In the genomic region with DNA sequence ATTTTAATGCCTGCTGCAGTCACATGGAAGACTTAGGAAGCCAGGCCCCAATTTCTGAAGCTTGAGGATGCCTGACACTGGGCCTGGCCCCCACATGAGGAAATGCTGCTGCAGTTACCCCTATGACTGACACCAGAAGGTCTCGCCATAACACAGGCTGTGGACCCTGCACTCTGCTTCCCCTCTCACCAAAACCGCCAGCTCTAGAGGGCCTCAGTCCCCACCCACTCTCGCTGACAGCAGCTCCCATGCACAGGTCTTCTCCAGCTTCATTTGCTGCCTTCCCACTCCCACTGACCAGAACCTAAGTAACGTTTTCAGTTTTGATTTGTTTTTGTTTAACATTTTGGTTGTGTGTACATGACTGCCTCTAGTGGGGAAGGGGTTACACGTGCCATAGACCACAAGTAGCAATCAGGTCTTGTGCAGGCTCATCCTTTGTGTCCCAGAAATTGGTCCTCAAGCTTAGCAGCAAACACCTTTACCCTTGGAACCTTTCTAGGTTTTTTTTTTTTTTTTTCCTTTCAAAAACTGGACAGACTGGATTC, we compare ENCODE assay signal across 19 mouse cellular contexts. TPM values are rescaled to one million over a fixed set of nuclear protein-coding genes. Genes with fewer than 3 reads are reported as not detected.
DNase-seq lines count a peak whose midpoint lies in the region; ATAC-seq and TF ChIP-seq lines count a peak whose summit lies in the region.
"Had no signal": no experiment of that assay in that cellular context is flagged by ENCODE, and none has a peak within 500 bp of the region (broad histone marks: within the 10 kb centered on the region; RNA-seq: fewer than 3 reads in every experiment).

No protein-coding gene starts in this region.

- no peak for DNase-seq in forebrain, postnatal 0 days
- DNase-seq in liver, postnatal 0 days, result no peak
- DNase-seq in liver, result no peak
- DNase-seq in thymus, adult 2 months, result peak; percentile 30
- DNase-seq in thymus, postnatal 0 days (ENCODE audit: low spot score), result no peak
- DNase-seq in cerebellum, postnatal 36 days, result no peak
- DNase-seq: adrenal gland, postnatal 25 days; cerebellum, adult 18-20 months; kidney, postnatal 14 days; layer of hippocampus, adult 9-11 months had no signal

- peaks cover 80% of the 10 kb centered on the region for H3K36me3 ChIP-seq in forebrain, postnatal 0 days (ENCODE audit: insufficient read depth)
- peaks cover 26% of the 10 kb centered on the region for H3K36me3 ChIP-seq in forebrain, embryonic 16.5 days (ENCODE audit: control insufficient read depth, insufficient read depth)
- peaks cover 71% of the 10 kb centered on the region for H3K36me3 ChIP-seq in liver, postnatal 0 days (replicated peaks; ENCODE audit: insufficient read depth, low read length)
- peaks cover 37% of the 10 kb centered on the region for H3K36me3 ChIP-seq in thymus, adult 2 months (ENCODE audit: control insufficient read depth, insufficient read depth, low read length)

- H3K4me1 ChIP-seq in forebrain, postnatal 0 days (ENCODE audit: insufficient read depth), result peaks cover 11% of the 10 kb centered on the region
- H3K4me1 ChIP-seq in forebrain, embryonic 16.5 days (replicated peaks; ENCODE audit: control insufficient read depth, insufficient read depth, low read length), result peaks cover 20% of the 10 kb centered on the region
- peaks cover 10% of the 10 kb centered on the region for H3K4me1 ChIP-seq in liver, postnatal 0 days (ENCODE audit: insufficient read depth)
- peaks cover 74% of the 10 kb centered on the region for H3K4me1 ChIP-seq in thymus, adult 2 months (replicated peaks; ENCODE audit: control insufficient read depth, insufficient read depth, low read length)

- no peak for TF ChIP-seq POLR2A in thymus, adult 2 months (IDR thresholded peaks at IDR 0.05; ENCODE audit: control insufficient read depth, extremely low read depth, insufficient read depth, low read length, poor library complexity)

- no peak overlapping the region for H3K4me2 ChIP-seq in forebrain, postnatal 0 days (ENCODE audit: low read depth)
- no peak overlapping the region for H3K4me2 ChIP-seq in forebrain, embryonic 16.5 days (ENCODE audit: low read length)
- no peak overlapping the region for H3K4me2 ChIP-seq in liver, postnatal 0 days (ENCODE audit: low read depth, low read length)
- H3K4me2 ChIP-seq: heart, embryonic 12.5 days; hindbrain, embryonic 14.5 days; liver, embryonic 12.5 days; lung, embryonic 15.5 days; neural tube, embryonic 13.5 days had no signal

- no peaks in the 10 kb centered on the region for H3K9me3 ChIP-seq in forebrain, postnatal 0 days (ENCODE audit: low read length)
- no peaks in the 10 kb centered on the region for H3K9me3 ChIP-seq in forebrain, embryonic 16.5 days (ENCODE audit: control insufficient read depth, low read length)
- H3K9me3 ChIP-seq in liver, postnatal 0 days (ENCODE audit: low read length), result no peaks in the 10 kb centered on the region
- H3K9me3 ChIP-seq: forebrain, embryonic 10.5 days; heart, embryonic 12.5 days; liver, embryonic 12.5 days; lung, embryonic 15.5 days; neural tube, embryonic 13.5 days had no signal

- no peak for ATAC-seq in forebrain, postnatal 0 days
- ATAC-seq in forebrain, embryonic 16.5 days, result no peak
- no peak for ATAC-seq in liver, postnatal 0 days
- peak; percentile 24; the same call in 1 of the 2 replicates for ATAC-seq in megakaryocyte progenitor cell, adult 5-6 weeks (replicated peaks; ENCODE audit: poor library complexity)
- ATAC-seq: liver, embryonic 12.5 days; Patski had no signal

- H3K27me3 ChIP-seq in forebrain, postnatal 0 days (ENCODE audit: insufficient read depth, low read length), result no peaks in the 10 kb centered on the region
- no peaks in the 10 kb centered on the region for H3K27me3 ChIP-seq in forebrain, embryonic 16.5 days (replicated peaks; ENCODE audit: control insufficient read depth, insufficient read depth, low read length)
- H3K27me3 ChIP-seq in liver, postnatal 0 days (ENCODE audit: insufficient read depth, low read length), result no peaks in the 10 kb centered on the region
- H3K27me3 ChIP-seq in thymus, adult 2 months (ENCODE audit: control insufficient read depth, insufficient read depth, low read length), result no peaks in the 10 kb centered on the region
- H3K27me3 ChIP-seq: heart, embryonic 12.5 days; liver, embryonic 12.5 days; lung, embryonic 15.5 days; neural tube, embryonic 13.5 days; Patski had no signal

- H3K9ac ChIP-seq in forebrain, postnatal 0 days, result no peak overlapping the region
- H3K9ac ChIP-seq in forebrain, embryonic 16.5 days (replicated peaks; ENCODE audit: low read depth, low read length), result no peak overlapping the region
- H3K9ac ChIP-seq in liver, postnatal 0 days (replicated peaks), result no peak overlapping the region
- H3K9ac ChIP-seq: hindbrain, embryonic 14.5 days; liver, embryonic 12.5 days; lung, embryonic 15.5 days; neural tube, embryonic 13.5 days had no signal

- TF ChIP-seq CTCF in forebrain, postnatal 0 days (IDR thresholded peaks at IDR 0.05; ENCODE audit: low read depth), result peak; percentile 47
- TF ChIP-seq CTCF in liver, postnatal 0 days (IDR thresholded peaks at IDR 0.05; ENCODE audit: low read depth), result peak; percentile 16; the same call in 1 of the 2 replicates
- no peak for TF ChIP-seq CTCF in thymus, adult 2 months (IDR thresholded peaks at IDR 0.05; ENCODE audit: borderline replicate concordance, control insufficient read depth, extremely low read depth, insufficient read depth, low read length, poor library complexity)

- no peak overlapping the region for H3K4me3 ChIP-seq in forebrain, postnatal 0 days (ENCODE audit: low read depth, low read length)
- H3K4me3 ChIP-seq in forebrain, embryonic 16.5 days (replicated peaks; ENCODE audit: low read length), result no peak overlapping the region
- H3K4me3 ChIP-seq in liver, postnatal 0 days (ENCODE audit: low read depth, low read length), result no peak overlapping the region
- H3K4me3 ChIP-seq in thymus, adult 2 months (ENCODE audit: control insufficient read depth, insufficient read depth, low read length), result no peak overlapping the region
- H3K4me3 ChIP-seq: forebrain, embryonic 10.5 days; heart, embryonic 12.5 days; liver, embryonic 12.5 days; lung, embryonic 15.5 days; neural tube, embryonic 13.5 days had no signal

- no peak for TF ChIP-seq EP300 in liver, postnatal 0 days (IDR thresholded peaks at IDR 0.05; ENCODE audit: low read depth)

- H3K27ac ChIP-seq in forebrain, postnatal 0 days (ENCODE audit: low read depth, low read length), result no peak overlapping the region
- no peak overlapping the region for H3K27ac ChIP-seq in forebrain, embryonic 16.5 days (ENCODE audit: low read length)
- H3K27ac ChIP-seq in liver, postnatal 0 days (ENCODE audit: low read depth), result no peak overlapping the region
- peak overlapping the region; percentile 83 for H3K27ac ChIP-seq in thymus, adult 2 months (ENCODE audit: control insufficient read depth, insufficient read depth, low read length)
- H3K27ac ChIP-seq: forebrain, embryonic 10.5 days; hindbrain, embryonic 14.5 days; liver, embryonic 12.5 days; lung, embryonic 15.5 days; neural tube, embryonic 13.5 days had no signal

- 58% methylated on average over 5 of the region's 5 CpGs for WGBS in forebrain, postnatal 0 days
- WGBS in forebrain, embryonic 16.5 days, result 61% methylated on average over 5 of the region's 5 CpGs
- WGBS in liver, postnatal 0 days (ENCODE audit: insufficient replicate concordance), result 62% methylated on average over 5 of the region's 5 CpGs
- WGBS in thymus, adult 2 months, result 20% methylated on average over 5 of the region's 5 CpGs

RNA-seq across cellular contexts. Expression of a gene that starts 5.5 kb away (rescaled TPM):
- total RNA-seq in forebrain, postnatal 0 days (2014; rRNA removed), result 150 and 154 TPM in 2 replicates
- 21.0 and 21.5 TPM in 2 replicates for polyA plus RNA-seq in forebrain, postnatal 0 days (2015; fragmentation: Nextera tagmentation; extraction: Ambion mirVana)
- polyA plus RNA-seq in forebrain, embryonic 16.5 days (2015; fragmentation: Nextera tagmentation; extraction: Ambion mirVana), result 14.9 and 17.1 TPM in 2 replicates
- 4.3 and 5.1 TPM in 2 replicates for polyA plus RNA-seq in liver, postnatal 0 days (2015; fragmentation: Nextera tagmentation; extraction: Ambion mirVana)
- 332 and 343 TPM in 2 replicates for polyA plus RNA-seq in thymus, adult 2 months (2012; rRNA removed)
- polyA plus RNA-seq in thymus, postnatal 0 days (2015; fragmentation: Nextera tagmentation; extraction: Ambion mirVana), result 16.7 and 17.5 TPM in 2 replicates
- 84.9 and 93.2 TPM in 2 replicates for total RNA-seq in megakaryocyte progenitor cell, adult 5-6 weeks (2015)
- 57.8 and 60.3 TPM in 2 replicates for total RNA-seq in megakaryocyte progenitor cell, adult 5-6 weeks (2017)

RNA-seq across cellular contexts. Expression of a gene that starts 10.9 kb away (rescaled TPM):
- 5.0 and 8.3 TPM in 2 replicates for total RNA-seq in forebrain, postnatal 0 days (2014; rRNA removed)
- 0.59 and 0.98 TPM in 2 replicates for polyA plus RNA-seq in forebrain, postnatal 0 days (2015; fragmentation: Nextera tagmentation; extraction: Ambion mirVana)
- polyA plus RNA-seq in forebrain, embryonic 16.5 days (2015; fragmentation: Nextera tagmentation; extraction: Ambion mirVana), result 1.8 and 1.9 TPM in 2 replicates
- polyA plus RNA-seq in liver, postnatal 0 days (2015; fragmentation: Nextera tagmentation; extraction: Ambion mirVana), result 1.0 and 1.2 TPM in 2 replicates
- polyA plus RNA-seq in thymus, adult 2 months (2012; rRNA removed), result 38.2 and 46.5 TPM in 2 replicates
- 2.7 and 3.1 TPM in 2 replicates for polyA plus RNA-seq in thymus, postnatal 0 days (2015; fragmentation: Nextera tagmentation; extraction: Ambion mirVana)
- 7.2 and 7.6 TPM in 2 replicates for total RNA-seq in megakaryocyte progenitor cell, adult 5-6 weeks (2015)
- 7.5 and 7.6 TPM in 2 replicates for total RNA-seq in megakaryocyte progenitor cell, adult 5-6 weeks (2017)

RNA-seq across cellular contexts. Expression of a gene that starts 11.8 kb away (rescaled TPM):
- 23.4 and 25.3 TPM in 2 replicates for total RNA-seq in forebrain, postnatal 0 days (2014; rRNA removed)
- 14.9 and 17.3 TPM in 2 replicates for polyA plus RNA-seq in forebrain, postnatal 0 days (2015; fragmentation: Nextera tagmentation; extraction: Ambion mirVana)
- polyA plus RNA-seq in forebrain, embryonic 16.5 days (2015; fragmentation: Nextera tagmentation; extraction: Ambion mirVana), result 14.7 and 15.0 TPM in 2 replicates
- polyA plus RNA-seq in liver, postnatal 0 days (2015; fragmentation: Nextera tagmentation; extraction: Ambion mirVana), result 19.2 and 21.1 TPM in 2 replicates
- polyA plus RNA-seq in thymus, adult 2 months (2012; rRNA removed), result 93.6 and 102 TPM in 2 replicates
- polyA plus RNA-seq in thymus, postnatal 0 days (2015; fragmentation: Nextera tagmentation; extraction: Ambion mirVana), result 28.4 and 32.8 TPM in 2 replicates
- 10.7 and 11.0 TPM in 2 replicates for total RNA-seq in megakaryocyte progenitor cell, adult 5-6 weeks (2015)
- total RNA-seq in megakaryocyte progenitor cell, adult 5-6 weeks (2017), result 14.5 and 17.2 TPM in 2 replicates

RNA-seq across cellular contexts. Expression of a gene that starts 18.4 kb away (rescaled TPM):
- total RNA-seq in forebrain, postnatal 0 days (2014; rRNA removed), result 11.8 and 16.5 TPM in 2 replicates
- 3.7 and 4.5 TPM in 2 replicates for polyA plus RNA-seq in forebrain, postnatal 0 days (2015; fragmentation: Nextera tagmentation; extraction: Ambion mirVana)
- polyA plus RNA-seq in forebrain, embryonic 16.5 days (2015; fragmentation: Nextera tagmentation; extraction: Ambion mirVana), result 4.8 and 5.3 TPM in 2 replicates
- polyA plus RNA-seq in liver, postnatal 0 days (2015; fragmentation: Nextera tagmentation; extraction: Ambion mirVana), result 4.6 and 5.2 TPM in 2 replicates
- 59.4 and 60.4 TPM in 2 replicates for polyA plus RNA-seq in thymus, adult 2 months (2012; rRNA removed)
- 4.5 and 6.4 TPM in 2 replicates for polyA plus RNA-seq in thymus, postnatal 0 days (2015; fragmentation: Nextera tagmentation; extraction: Ambion mirVana)
- 5.2 and 5.6 TPM in 2 replicates for total RNA-seq in megakaryocyte progenitor cell, adult 5-6 weeks (2015)
- total RNA-seq in megakaryocyte progenitor cell, adult 5-6 weeks (2017), result 6.6 and 6.9 TPM in 2 replicates

RNA-seq across cellular contexts. Expression of a gene that starts 35.3 kb away (rescaled TPM):
- total RNA-seq in forebrain, postnatal 0 days (2014; rRNA removed), result 119 and 121 TPM in 2 replicates
- polyA plus RNA-seq in forebrain, postnatal 0 days (2015; fragmentation: Nextera tagmentation; extraction: Ambion mirVana), result 25.4 and 31.3 TPM in 2 replicates
- polyA plus RNA-seq in forebrain, embryonic 16.5 days (2015; fragmentation: Nextera tagmentation; extraction: Ambion mirVana), result 42.2 and 48.0 TPM in 2 replicates
- 8.9 and 9.7 TPM in 2 replicates for polyA plus RNA-seq in liver, postnatal 0 days (2015; fragmentation: Nextera tagmentation; extraction: Ambion mirVana)
- polyA plus RNA-seq in thymus, adult 2 months (2012; rRNA removed), result 270 and 297 TPM in 2 replicates
- 28.4 and 37.2 TPM in 2 replicates for polyA plus RNA-seq in thymus, postnatal 0 days (2015; fragmentation: Nextera tagmentation; extraction: Ambion mirVana)
- total RNA-seq in megakaryocyte progenitor cell, adult 5-6 weeks (2015), result 67.4 and 67.8 TPM in 2 replicates
- 19.0 and 24.4 TPM in 2 replicates for total RNA-seq in megakaryocyte progenitor cell, adult 5-6 weeks (2017)

Comparison
In these comparisons a context has a peak if more than half of its experiments do, and no peak if none do; other contexts are left out.
1. RNA of a gene that starts 5.5 kb away (polyA plus RNA-seq): 332 to 343 TPM in thymus, adult 2 months; 21.0 to 21.5 TPM in forebrain, postnatal 0 days, 16.7 to 17.5 TPM in thymus, postnatal 0 days, 14.9 to 17.1 TPM in forebrain, embryonic 16.5 days and 4.3 to 5.1 TPM in liver, postnatal 0 days; every median in the first group is over 10 times any median in the second.